Mouse (Mus musculus) neural tube, embryonic 15.5 days (tissue): Measurements from ENCODE around the gene Gpr153. TPM values are rescaled to one million over a fixed set of nuclear protein-coding genes. Genes with fewer than 3 reads are reported as not detected.

ENCODE experiments used
- ATAC-seq: fragments of 200-750 bp; cut with Nextera tagmentation; 2 replicates; pipeline ENCODE4 v1.8.0; 2017; ENCODE audit warnings: mild to moderate bottlenecking, moderate TSS enrichment, moderate library complexity; ENCODE audit not compliant: low FRiP score
- H3K27ac ChIP-seq: fragments of 300-500 bp; sonication (generic); replicated peaks from 2 replicates; pipeline ENCODE4 v1.5.1; 2015; ENCODE audit warnings: mild to moderate bottlenecking, inconsistent platforms
- H3K27me3 ChIP-seq: fragments of 300-500 bp; sonication (generic); replicated peaks from 2 replicates; pipeline ENCODE4 v1.6.1; 2015; ENCODE audit warnings: inconsistent platforms
- H3K36me3 ChIP-seq: fragments of 300-500 bp; sonication (generic); 2 replicates; pipeline ENCODE4 v1.6.1; 2015; ENCODE audit warnings: inconsistent platforms
- H3K4me1 ChIP-seq: fragments of 300-500 bp; sonication (generic); 2 replicates; pipeline ENCODE4 v1.6.1; 2015; ENCODE audit warnings: inconsistent platforms
- H3K4me2 ChIP-seq: fragments of 300-500 bp; sonication (generic); 2 replicates; pipeline ENCODE4 v1.6.1; 2015; ENCODE audit warnings: inconsistent platforms, mild to moderate bottlenecking, moderate library complexity
- H3K4me3 ChIP-seq: fragments of 300-500 bp; sonication (generic); replicated peaks from 2 replicates; pipeline ENCODE4 v1.5.1; 2015; ENCODE audit warnings: mild to moderate bottlenecking, inconsistent platforms
- H3K9ac ChIP-seq: fragments of 300-500 bp; sonication (generic); replicated peaks from 2 replicates; pipeline ENCODE4 v1.6.1; 2015; ENCODE audit warnings: mild to moderate bottlenecking, inconsistent platforms
- H3K9me3 ChIP-seq: fragments of 300-500 bp; sonication (generic); replicated peaks from 2 replicates; pipeline ENCODE4 v1.6.1; 2016; ENCODE audit warnings: inconsistent platforms
- WGBS: fragments of 180-500 bp; shearing (Covaris S2); methylation state at CpG from one replicate; pipeline ENCODE4 v1.1.7; 2015; ENCODE audit warnings: mixed read lengths; 5-methylcytosine and 5-hydroxymethylcytosine counted together
- polyA plus RNA-seq: library from polyadenylated mRNA; unstranded; fragments of >200 nt; fragmentation: Nextera tagmentation; extraction: Ambion mirVana; gene quantifications from 2 replicates; pipeline ENCODE4 v1.2.1, GENCODE M21; 2015

Gene Gpr153
- polyA plus RNA-seq, 1 experiment from 2014 or later: 20.8 TPM

DNA sequence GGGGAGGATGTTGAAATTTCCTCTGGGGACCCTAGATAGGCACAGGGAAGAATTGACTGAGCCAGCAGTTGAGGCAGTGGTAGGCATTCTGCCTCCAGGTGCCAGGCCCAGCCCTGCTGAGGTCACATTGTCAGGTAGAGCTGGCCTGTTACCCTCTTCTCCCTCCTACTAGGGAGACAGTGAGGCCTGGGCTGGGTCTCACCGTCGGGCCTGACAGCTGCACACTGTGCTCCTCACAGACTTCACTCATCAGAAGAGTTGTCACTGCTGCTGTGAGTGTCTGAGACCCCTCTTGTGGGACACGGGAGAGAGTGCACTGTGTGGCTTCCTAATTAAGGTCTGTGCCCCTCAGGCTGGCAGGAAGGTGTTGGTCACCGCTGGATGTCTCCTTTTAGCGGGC is 8.2 kb upstream of the Gpr153 start:
- no peak for ATAC-seq
- WGBS: 64% methylated on average over 5 of the region's 5 CpGs
- 0 out of 2 replicates have a peak, but pooled peaks cover 16% of the 10 kb centered on the region for H3K36me3 ChIP-seq
- 0 out of 2 replicates have a peak overlapping the region, but pooled peaks have one; percentile 3 for H3K9ac ChIP-seq
- H3K4me3 ChIP-seq: no peak overlapping the region
- H3K27me3 ChIP-seq: no peaks in the 10 kb centered on the region; the same call in 1 of the 2 replicates
- H3K9me3 ChIP-seq: no peaks in the 10 kb centered on the region
- peak overlapping the region; percentile 45 for H3K27ac ChIP-seq
- peaks cover 32% of the 10 kb centered on the region for H3K4me1 ChIP-seq
- no peak overlapping the region for H3K4me2 ChIP-seq

DNA sequence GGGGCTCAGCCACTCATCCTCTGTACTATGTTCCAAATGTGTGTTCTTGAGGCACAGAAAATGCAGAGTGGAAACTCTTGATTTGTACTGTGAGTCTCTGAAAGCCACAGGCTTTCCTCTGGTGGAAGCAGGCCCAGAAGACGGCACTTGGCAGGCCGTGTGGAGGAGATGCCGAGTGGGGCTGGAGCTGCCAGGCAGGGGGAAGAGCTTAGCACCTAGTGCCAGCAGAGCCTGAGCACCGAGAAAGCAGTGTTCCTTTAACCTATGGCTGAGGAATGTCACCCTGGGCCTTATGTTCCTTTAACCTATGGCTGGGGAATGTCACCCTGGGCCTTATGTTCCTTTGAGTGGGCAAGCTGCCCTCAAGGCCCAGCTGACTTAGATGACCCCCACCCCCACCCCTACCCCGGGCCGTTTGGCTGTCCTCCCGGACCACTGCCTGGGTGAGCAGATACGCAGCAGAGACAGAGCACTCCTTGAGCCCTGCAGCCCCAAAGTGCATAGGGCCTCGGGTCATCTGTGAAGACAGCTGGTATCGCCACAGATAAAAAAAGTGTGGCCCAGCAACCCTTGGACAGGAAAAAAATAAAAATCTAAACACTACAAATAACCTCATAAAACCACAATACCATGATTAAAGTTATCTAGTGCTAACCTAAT is 7.7 kb upstream of the Gpr153 start:
- no peak for ATAC-seq
- no peaks in the 10 kb centered on the region for H3K9me3 ChIP-seq
- H3K27me3 ChIP-seq: no peaks in the 10 kb centered on the region; the same call in 1 of the 2 replicates
- no peak overlapping the region for H3K4me3 ChIP-seq
- no peak overlapping the region for H3K9ac ChIP-seq
- H3K4me2 ChIP-seq: no peak overlapping the region
- H3K27ac ChIP-seq: peak overlapping the region; percentile 45
- 0 out of 2 replicates have a peak, but pooled peaks cover 11% of the 10 kb centered on the region for H3K36me3 ChIP-seq
- H3K4me1 ChIP-seq: peaks cover 32% of the 10 kb centered on the region
- WGBS: 63% methylated on average over 10 of the region's 10 CpGs

DNA sequence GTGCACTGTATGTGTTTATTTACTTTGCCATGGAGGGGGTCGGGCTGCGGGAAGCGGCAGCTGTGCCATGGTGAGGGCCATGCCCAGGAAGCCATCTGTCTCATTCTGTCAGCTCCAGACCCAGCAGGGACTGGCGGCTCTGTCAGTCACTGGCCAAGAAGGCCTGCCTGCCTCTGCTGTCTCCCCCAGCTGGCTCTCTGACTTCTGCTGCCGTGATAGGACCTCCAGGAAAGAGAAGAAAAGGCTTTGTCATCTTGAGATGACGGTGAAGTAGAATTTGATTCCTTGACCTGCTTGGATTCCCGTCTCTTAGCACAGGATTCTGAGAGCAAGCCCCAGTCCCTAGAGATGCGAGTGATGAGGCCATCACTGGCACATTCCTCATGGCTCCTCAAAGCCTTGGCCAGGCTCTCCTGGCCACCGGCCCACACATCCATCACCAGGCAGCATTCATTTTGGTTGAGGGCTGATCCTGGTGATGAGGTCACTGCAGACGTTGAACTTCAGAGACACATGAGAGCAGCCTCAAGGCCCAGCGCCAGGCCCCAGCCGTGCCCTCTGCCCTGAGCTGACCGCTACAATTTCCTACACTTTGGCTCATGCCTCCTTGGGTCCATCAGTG is 6.2 kb upstream of the Gpr153 start:
- H3K4me3 ChIP-seq: no peak overlapping the region
- no peak overlapping the region for H3K4me2 ChIP-seq
- no peak overlapping the region for H3K9ac ChIP-seq
- WGBS: 66% methylated on average over 13 of the region's 13 CpGs
- ATAC-seq: no peak
- H3K9me3 ChIP-seq: no peaks in the 10 kb centered on the region
- no peaks in the 10 kb centered on the region; the same call in 1 of the 2 replicates for H3K27me3 ChIP-seq
- H3K4me1 ChIP-seq: peaks cover 43% of the 10 kb centered on the region
- H3K36me3 ChIP-seq: peaks cover 17% of the 10 kb centered on the region; the same call in 1 of the 2 replicates
- no peak overlapping the region for H3K27ac ChIP-seq

DNA sequence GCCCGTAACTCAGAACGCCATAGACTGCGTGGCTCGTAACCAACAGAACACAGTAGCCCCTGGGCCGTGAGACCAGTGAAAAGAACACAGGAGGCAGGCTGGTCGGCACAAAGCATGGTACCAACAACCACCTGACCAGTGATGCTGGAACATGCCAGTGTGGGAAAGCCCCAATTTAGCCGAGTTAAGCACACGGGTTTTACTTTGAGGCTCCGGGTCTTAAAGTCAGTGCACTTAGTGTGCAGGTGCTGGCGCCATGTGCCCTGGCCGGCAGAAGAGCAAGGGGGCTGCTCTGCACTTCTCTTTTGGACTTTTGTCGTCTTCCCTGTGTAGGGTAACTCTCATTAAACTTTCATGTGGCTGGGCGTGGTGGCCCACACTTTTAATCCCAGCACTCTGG is 4.1 kb upstream of the Gpr153 start:
- Histone ChIP-seq H3K9me3 (no peaks in the 10 kb centered on the region), H3K36me3 (peaks cover 10% of the 10 kb centered on the region; the same call in 1 of the 2 replicates), H3K4me2 (no peak overlapping the region), H3K27me3 (peaks cover 1% of the 10 kb centered on the region), H3K9ac (no peak overlapping the region), H3K27ac (no peak overlapping the region), H3K4me3 (no peak overlapping the region), H3K4me1 (peaks cover 54% of the 10 kb centered on the region)
- 89% methylated on average over 13 of the region's 13 CpGs for WGBS
- ATAC-seq: no peak

DNA sequence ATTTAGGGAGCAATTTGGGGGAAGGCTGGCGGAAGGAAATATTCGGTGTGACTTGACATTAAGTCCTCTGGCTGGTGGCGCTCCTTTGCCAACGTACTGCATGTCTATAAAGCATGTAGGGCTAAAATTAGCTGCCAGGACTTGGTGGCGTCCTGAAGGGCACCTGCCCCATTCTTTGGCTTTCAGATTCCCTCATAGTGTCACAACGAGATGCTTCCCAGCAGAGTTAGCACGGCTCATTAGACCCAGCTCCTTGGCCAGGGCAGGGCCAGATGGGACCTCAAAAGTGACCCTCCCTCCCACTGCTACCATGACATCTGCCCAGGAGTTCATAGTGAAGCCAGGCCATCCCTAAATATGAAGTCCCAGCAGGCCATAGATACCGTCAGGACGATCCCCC is 3.4 kb upstream of the Gpr153 start:
- H3K9ac ChIP-seq: no peak overlapping the region
- H3K9me3 ChIP-seq: no peaks in the 10 kb centered on the region
- no peak overlapping the region for H3K4me3 ChIP-seq
- WGBS: 68% methylated on average over 9 of the region's 9 CpGs
- H3K4me1 ChIP-seq: peaks cover 56% of the 10 kb centered on the region
- H3K27me3 ChIP-seq: peaks cover 8% of the 10 kb centered on the region
- H3K36me3 ChIP-seq: peaks cover 6% of the 10 kb centered on the region; the same call in 1 of the 2 replicates
- H3K4me2 ChIP-seq: no peak overlapping the region
- no peak overlapping the region for H3K27ac ChIP-seq
- ATAC-seq: no peak

DNA sequence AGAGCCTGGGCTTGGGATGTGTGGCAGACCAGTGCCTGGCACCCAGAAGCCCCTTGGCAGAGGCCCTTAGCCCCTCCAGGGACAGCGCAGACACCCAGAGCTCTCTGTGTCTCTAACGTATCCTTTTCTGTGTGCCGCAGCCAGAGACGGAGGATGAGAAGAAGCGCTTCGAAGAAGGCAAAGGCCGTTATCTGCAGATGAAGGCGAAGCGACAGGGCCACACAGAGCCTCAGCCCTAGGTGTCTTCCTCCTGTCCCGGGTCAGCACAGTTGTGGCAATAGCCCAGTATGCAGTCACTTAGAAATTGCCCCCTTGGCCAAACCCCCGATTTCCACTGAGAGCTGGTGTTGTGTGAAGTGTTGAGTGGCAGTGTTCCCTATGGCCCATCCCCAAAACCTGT is 2.7 kb upstream of the Gpr153 start:
- H3K4me3 ChIP-seq: no peak overlapping the region
- H3K9me3 ChIP-seq: no peaks in the 10 kb centered on the region
- H3K27me3 ChIP-seq: peaks cover 15% of the 10 kb centered on the region
- H3K27ac ChIP-seq: no peak overlapping the region
- ATAC-seq: no peak
- peaks cover 56% of the 10 kb centered on the region for H3K4me1 ChIP-seq
- WGBS: 93% methylated on average over 11 of the region's 11 CpGs
- H3K9ac ChIP-seq: no peak overlapping the region
- peaks cover 6% of the 10 kb centered on the region; the same call in 1 of the 2 replicates for H3K36me3 ChIP-seq
- H3K4me2 ChIP-seq: no peak overlapping the region

DNA sequence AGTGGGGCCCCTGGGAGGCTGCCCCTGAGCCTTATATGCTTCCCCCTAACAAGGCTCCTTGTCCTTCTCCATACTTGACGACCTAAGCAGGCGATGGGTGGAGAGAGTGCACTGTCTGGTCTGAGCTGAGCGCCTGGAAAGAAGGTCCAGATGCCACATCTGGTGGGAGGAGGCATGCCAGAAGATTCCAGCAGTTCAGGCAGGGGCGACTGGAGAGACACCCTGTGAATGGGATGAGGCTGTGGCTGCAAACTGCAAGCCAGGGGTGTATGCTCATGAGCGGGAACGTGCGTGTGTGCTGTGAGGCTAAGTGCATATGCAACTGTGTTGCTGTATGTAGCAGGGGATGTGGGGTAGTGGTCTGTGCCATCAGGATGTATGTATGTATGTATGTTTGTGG is 2.0 kb upstream of the Gpr153 start:
- Histone ChIP-seq H3K4me1 (peaks cover 60% of the 10 kb centered on the region), H3K4me2 (no peak overlapping the region), H3K4me3 (no peak overlapping the region), H3K9me3 (no peaks in the 10 kb centered on the region), H3K27me3 (peaks cover 21% of the 10 kb centered on the region), H3K36me3 (peaks cover 6% of the 10 kb centered on the region; the same call in 1 of the 2 replicates), H3K27ac (peak overlapping the region; percentile 82), H3K9ac (no peak overlapping the region)
- WGBS: 81% methylated on average over 7 of the region's 7 CpGs
- no peak for ATAC-seq

DNA sequence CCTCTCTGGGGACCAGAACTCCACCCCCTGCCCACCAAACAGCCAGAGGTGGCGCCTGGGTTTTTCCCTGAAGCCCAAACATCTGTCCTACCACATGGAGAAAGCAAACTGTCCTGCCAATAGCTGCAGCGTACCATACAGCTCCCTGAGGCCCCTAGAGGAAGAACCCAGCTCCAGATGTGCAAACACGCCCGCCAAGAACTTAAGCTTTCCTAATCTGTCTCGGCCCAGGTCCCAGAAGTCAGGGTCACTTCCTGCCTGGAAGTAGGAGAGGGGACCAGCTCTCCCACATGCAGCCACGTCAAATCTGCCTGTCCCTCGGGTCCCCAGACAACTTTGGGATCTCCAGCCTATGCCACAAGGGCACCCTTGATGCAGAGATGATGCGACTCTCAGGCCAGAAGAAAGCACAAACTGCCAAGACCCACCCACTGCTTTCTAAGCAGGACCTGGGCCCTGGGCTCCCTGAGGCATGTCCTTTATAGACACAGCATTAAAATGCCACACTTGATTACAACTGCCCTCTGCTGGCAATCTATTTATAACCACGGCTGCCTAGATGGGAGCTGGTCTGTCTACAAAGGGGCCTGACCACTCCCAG is 1.5 kb upstream of the Gpr153 start:
- ATAC-seq: no peak
- no peak overlapping the region for H3K4me3 ChIP-seq
- H3K27me3 ChIP-seq: peaks cover 24% of the 10 kb centered on the region
- H3K27ac ChIP-seq: peak overlapping the region; percentile 82
- peaks cover 6% of the 10 kb centered on the region; the same call in 1 of the 2 replicates for H3K36me3 ChIP-seq
- peaks cover 57% of the 10 kb centered on the region for H3K4me1 ChIP-seq
- WGBS: 38% methylated on average over 9 of the region's 9 CpGs
- H3K4me2 ChIP-seq: no peak overlapping the region
- H3K9ac ChIP-seq: no peak overlapping the region
- no peaks in the 10 kb centered on the region for H3K9me3 ChIP-seq

DNA sequence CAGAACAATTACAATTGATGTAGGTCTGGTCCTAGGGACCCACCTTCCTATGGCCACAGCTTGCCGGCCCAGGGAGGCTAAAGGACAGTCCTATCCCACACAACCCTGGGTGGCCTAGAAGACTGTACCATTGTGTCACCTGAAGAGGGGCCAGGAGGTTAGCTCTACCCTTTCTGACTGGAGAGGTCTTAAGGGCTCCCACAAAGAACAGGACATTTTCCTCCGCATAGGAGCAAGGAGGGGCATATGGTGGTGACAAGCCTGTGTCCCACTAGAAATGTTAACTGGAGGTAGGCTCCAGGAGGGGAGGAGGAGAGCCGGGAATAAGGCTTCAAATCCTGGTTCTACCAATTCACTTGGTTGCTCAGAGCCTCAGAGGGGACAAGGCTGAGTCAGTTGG is 841 bp upstream of the Gpr153 start:
- peaks cover 51% of the 10 kb centered on the region for H3K4me1 ChIP-seq
- no peaks in the 10 kb centered on the region for H3K9me3 ChIP-seq
- WGBS: 25% methylated on average over 3 of the region's 3 CpGs
- 0 out of 2 replicates have a peak overlapping the region, but pooled peaks have one; percentile 88 for H3K9ac ChIP-seq
- peaks cover 6% of the 10 kb centered on the region; the same call in 1 of the 2 replicates for H3K36me3 ChIP-seq
- H3K27ac ChIP-seq: peak overlapping the region; percentile 82
- no peak for ATAC-seq
- peak overlapping the region; percentile 90 for H3K4me2 ChIP-seq
- H3K4me3 ChIP-seq: peak overlapping the region; percentile 65
- peaks cover 24% of the 10 kb centered on the region for H3K27me3 ChIP-seq

DNA sequence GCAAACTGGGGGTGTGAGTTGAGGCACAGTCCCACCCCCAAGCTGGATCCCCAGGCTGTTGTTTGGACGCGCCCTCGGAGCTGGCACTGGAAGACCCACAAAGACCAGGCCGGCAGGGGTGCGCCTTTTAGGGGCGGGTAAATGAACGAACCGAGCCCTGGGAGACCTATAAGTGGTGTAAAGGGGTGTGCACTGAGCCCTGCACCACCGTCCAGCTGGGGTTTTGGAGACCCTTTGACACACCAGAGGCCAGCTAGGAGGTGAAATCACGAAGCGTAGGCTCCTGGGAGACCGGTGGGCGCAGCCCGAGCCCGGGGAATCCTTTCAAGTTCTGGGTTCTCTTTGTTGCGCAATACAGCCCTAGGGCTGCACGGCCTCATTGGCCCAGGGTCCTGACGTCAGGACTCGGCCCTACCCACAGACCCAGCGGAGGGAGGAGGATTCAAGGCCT is 674 bp downstream of the Gpr153 start:
- Histone ChIP-seq H3K9ac (peak overlapping the region; percentile 88), H3K36me3 (peaks cover 7% of the 10 kb centered on the region), H3K27ac (peak overlapping the region; percentile 82), H3K4me2 (peak overlapping the region; percentile 90), H3K9me3 (no peaks in the 10 kb centered on the region), H3K4me1 (peaks cover 50% of the 10 kb centered on the region), H3K27me3 (peaks cover 30% of the 10 kb centered on the region), H3K4me3 (peak overlapping the region; percentile 65)
- ATAC-seq: peak; percentile 45
- 2% methylated on average over 20 of the region's 20 CpGs for WGBS

DNA sequence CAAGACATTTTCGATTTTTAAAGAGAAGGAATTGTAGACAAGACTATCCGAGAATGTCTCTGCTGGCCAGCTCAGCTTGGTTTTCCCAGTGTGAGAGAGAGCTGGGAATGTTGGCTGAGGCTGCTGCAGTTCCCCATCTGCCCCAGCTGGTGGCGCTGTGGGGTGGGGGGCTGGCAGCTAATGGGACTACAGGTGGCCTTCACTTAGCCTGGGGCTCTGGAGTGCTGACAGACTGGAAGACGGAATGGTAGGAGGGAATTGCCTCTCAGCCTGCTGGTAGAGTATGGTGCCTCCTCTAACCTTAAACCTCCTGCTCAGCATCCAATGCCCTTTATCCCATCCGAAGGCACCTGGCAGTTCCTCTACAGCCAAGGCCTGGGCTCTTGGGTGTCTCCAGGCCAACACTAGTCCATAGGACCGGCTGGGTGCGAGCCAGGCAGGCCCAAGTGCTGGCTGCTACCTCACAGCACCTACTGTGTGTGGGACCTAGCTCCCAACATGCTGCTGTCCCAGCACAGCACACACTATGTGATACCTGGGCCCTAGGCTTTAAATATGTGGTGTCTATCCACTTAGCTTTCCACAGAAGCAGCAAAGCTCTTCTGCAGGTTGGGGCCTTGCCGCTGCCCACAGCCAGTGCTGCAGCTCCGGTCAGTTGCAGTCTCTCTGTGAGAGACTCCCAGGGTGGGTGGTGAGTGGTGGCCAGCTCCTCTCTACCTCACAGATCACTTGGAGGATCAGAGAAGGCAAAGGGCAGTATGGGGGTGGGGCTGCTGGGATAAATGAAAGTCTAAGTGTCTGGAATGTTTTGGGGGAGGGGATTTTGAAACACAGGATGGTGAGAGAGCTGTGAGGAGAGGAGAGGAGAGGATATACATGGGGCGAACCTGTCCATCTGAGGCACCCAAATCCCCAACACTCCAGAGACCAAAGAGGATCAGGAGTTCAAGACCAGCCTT is 2.6 kb downstream of the Gpr153 start:
- ATAC-seq: no peak
- Histone ChIP-seq H3K9ac (no peak overlapping the region), H3K4me1 (peaks cover 50% of the 10 kb centered on the region), H3K27ac (no peak overlapping the region), H3K4me2 (no peak overlapping the region), H3K36me3 (peaks cover 15% of the 10 kb centered on the region), H3K9me3 (no peaks in the 10 kb centered on the region), H3K27me3 (peaks cover 50% of the 10 kb centered on the region), H3K4me3 (no peak overlapping the region; the same call in 1 of the 2 replicates)
- 55% methylated on average over 10 of the region's 10 CpGs for WGBS
